Mouse (Mus musculus) midbrain, embryonic 13.5 days (tissue): Measurements from ENCODE around the gene Nxn. TPM values are rescaled to one million over a fixed set of nuclear protein-coding genes. Genes with fewer than 3 reads are reported as not detected.
A peak's percentile ranks its signal among the peaks of the same experiment; 100 is the strongest.

Experiments used
- ATAC-seq: fragments of 200-750 bp; cut with Nextera tagmentation; 2 replicates; pipeline ENCODE4 v1.8.0; 2017; ENCODE audit warnings: mild to moderate bottlenecking, moderate TSS enrichment, moderate library complexity
- H3K27ac ChIP-seq: fragments of 300-500 bp; sonication (generic); 2 replicates; pipeline ENCODE4 v1.5.1; 2015; ENCODE audit warnings: inconsistent platforms, mild to moderate bottlenecking, moderate library complexity
- H3K27me3 ChIP-seq: fragments of 300-500 bp; sonication (generic); 2 replicates; pipeline ENCODE4 v1.6.1; 2015; ENCODE audit warnings: mild to moderate bottlenecking, inconsistent platforms
- H3K36me3 ChIP-seq: fragments of 300-500 bp; sonication (generic); 2 replicates; pipeline ENCODE4 v1.6.1; 2015; ENCODE audit warnings: mild to moderate bottlenecking, inconsistent platforms
- H3K4me1 ChIP-seq: fragments of 300-500 bp; sonication (generic); replicated peaks from 2 replicates; pipeline ENCODE4 v1.6.1; 2015; ENCODE audit warnings: inconsistent platforms
- H3K4me2 ChIP-seq: fragments of 300-500 bp; sonication (generic); replicated peaks from 2 replicates; pipeline ENCODE4 v1.6.1; 2015; ENCODE audit warnings: moderate library complexity, mild to moderate bottlenecking, inconsistent platforms
- H3K4me3 ChIP-seq: fragments of 300-500 bp; sonication (generic); replicated peaks from 2 replicates; pipeline ENCODE4 v1.5.1; 2015; ENCODE audit warnings: mild to moderate bottlenecking, inconsistent platforms
- H3K9ac ChIP-seq: fragments of 300-500 bp; sonication (generic); replicated peaks from 2 replicates; pipeline ENCODE4 v1.6.1; 2015; ENCODE audit warnings: mild to moderate bottlenecking, inconsistent platforms
- H3K9me3 ChIP-seq: fragments of 300-500 bp; sonication (generic); 2 replicates; pipeline ENCODE4 v1.6.1; 2016; ENCODE audit warnings: mild to moderate bottlenecking, inconsistent platforms
- WGBS: fragments of 180-500 bp; shearing (Covaris S2); methylation state at CpG from one replicate; pipeline ENCODE4 v1.1.7; 2015; 5-methylcytosine and 5-hydroxymethylcytosine counted together
- polyA plus RNA-seq: library from polyadenylated mRNA; unstranded; fragments of >200 nt; fragmentation: Nextera tagmentation; extraction: Ambion mirVana; gene quantifications from 2 replicates; pipeline ENCODE4 v1.2.1, GENCODE M21; 2015

Gene Nxn
- polyA plus RNA-seq, 1 experiment from 2014 or later = 34.3 TPM

DNA sequence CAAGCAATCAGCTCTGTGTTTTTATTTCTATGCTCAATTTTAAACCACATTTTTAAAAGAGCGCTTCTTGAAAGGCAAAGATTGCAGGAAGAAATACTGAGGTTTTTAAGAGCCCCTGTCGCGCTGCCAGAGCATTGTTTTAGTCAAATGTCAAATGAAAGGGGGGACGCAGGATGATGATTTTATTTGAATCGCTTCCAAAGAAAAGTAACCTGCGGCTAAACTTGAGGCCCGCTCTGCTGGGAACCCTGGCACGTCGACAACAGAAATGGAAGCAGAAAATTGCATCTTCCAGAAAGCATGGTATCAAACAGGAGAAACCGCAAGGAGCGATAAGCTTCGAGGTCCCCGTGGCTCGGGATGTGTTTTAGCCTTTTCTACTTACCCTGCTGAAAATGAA, 57.8 kb downstream of the Nxn start:
- H3K27me3 ChIP-seq = no peaks in the 10 kb centered on the region
- H3K4me2 ChIP-seq = no peak overlapping the region
- H3K9ac ChIP-seq = no peak overlapping the region
- 0 out of 2 replicates have a peak, but pooled peaks cover 14% of the 10 kb centered on the region for H3K4me1 ChIP-seq
- no peaks in the 10 kb centered on the region for H3K36me3 ChIP-seq
- no peaks in the 10 kb centered on the region for H3K9me3 ChIP-seq
- WGBS = 68% methylated on average over 14 of the region's 14 CpGs
- peak overlapping the region; percentile 11; the same call in 1 of the 2 replicates for H3K27ac ChIP-seq
- no peak for ATAC-seq
- H3K4me3 ChIP-seq = no peak overlapping the region

DNA sequence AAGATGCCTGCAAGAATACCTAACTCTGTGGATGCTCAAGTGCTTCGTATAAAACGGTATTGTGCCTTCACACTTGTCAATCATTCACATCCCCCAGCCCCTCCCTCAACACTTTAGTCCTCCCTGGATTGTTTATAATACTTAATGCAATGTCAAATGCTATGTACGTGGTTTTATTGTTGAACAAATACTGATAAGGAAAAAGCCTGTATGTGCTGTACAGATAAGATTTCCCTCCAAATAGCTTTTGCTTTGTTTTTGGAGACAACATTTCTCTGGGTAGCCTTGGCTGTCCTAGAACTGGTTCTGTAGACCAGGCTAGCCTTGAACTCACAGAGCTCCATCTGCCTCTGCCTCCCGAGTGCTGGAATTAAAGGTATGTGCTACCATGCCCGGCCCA, 59.1 kb downstream of the Nxn start:
- H3K9me3 ChIP-seq = no peaks in the 10 kb centered on the region
- no peak for ATAC-seq
- H3K36me3 ChIP-seq = no peaks in the 10 kb centered on the region
- no peak overlapping the region for H3K9ac ChIP-seq
- no peak overlapping the region for H3K4me3 ChIP-seq
- peaks cover 20% of the 10 kb centered on the region; the same call in 1 of the 2 replicates for H3K4me1 ChIP-seq
- H3K27me3 ChIP-seq = no peaks in the 10 kb centered on the region
- no peak overlapping the region for H3K27ac ChIP-seq
- H3K4me2 ChIP-seq = no peak overlapping the region
- 79% methylated on average over 5 of the region's 5 CpGs for WGBS

DNA sequence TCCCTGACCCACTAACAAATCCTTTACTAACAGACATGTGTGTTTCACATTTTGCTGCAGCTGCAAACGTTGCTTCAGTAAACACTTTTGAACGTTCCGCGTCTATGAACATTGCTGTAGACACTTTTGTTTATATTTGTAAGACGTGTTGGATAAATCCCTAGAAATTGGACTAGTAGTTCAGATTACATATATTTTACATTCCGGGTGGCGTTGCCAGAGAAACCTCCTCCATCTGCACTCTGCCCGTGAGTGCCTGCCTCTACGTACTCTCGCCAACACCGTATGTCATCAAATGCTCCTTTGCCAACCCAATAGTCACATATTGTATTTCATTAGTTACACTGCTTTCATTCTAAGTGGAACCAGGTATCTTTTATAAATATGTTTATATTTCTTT, 59.8 kb downstream of the Nxn start:
- ATAC-seq = no peak
- H3K27ac ChIP-seq = no peak overlapping the region
- 81% methylated on average over 11 of the region's 11 CpGs for WGBS
- H3K4me3 ChIP-seq = no peak overlapping the region
- no peak overlapping the region for H3K4me2 ChIP-seq
- H3K9ac ChIP-seq = no peak overlapping the region
- H3K27me3 ChIP-seq = no peaks in the 10 kb centered on the region
- no peaks in the 10 kb centered on the region for H3K36me3 ChIP-seq
- H3K4me1 ChIP-seq = peaks cover 22% of the 10 kb centered on the region; the same call in 1 of the 2 replicates
- H3K9me3 ChIP-seq = no peaks in the 10 kb centered on the region

DNA sequence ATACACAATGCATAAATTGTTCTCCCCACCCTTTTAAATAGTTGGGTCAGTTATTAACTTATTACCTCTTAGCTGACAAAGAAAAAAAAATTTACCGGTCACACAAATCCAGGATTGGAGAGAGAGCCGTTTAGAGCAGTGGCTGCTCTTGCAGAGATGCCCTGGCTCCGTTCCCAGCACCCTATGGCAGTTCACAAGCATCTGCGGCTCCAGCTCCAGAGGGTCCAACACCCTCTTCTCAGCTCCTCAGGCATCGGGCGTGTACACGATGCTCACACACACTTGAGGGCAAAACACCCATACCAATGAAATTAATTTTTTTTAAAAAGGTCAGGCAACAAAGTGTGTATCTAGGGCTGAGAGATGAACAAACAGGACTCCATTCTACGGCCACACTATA, 60.3 kb downstream of the Nxn start:
- Histone ChIP-seq H3K9ac (no peak overlapping the region), H3K27me3 (no peaks in the 10 kb centered on the region), H3K4me3 (no peak overlapping the region), H3K36me3 (no peaks in the 10 kb centered on the region), H3K9me3 (no peaks in the 10 kb centered on the region), H3K27ac (no peak overlapping the region), H3K4me1 (peaks cover 20% of the 10 kb centered on the region; the same call in 1 of the 2 replicates), H3K4me2 (no peak overlapping the region)
- no peak for ATAC-seq
- 92% methylated on average over 8 of the region's 8 CpGs for WGBS

DNA sequence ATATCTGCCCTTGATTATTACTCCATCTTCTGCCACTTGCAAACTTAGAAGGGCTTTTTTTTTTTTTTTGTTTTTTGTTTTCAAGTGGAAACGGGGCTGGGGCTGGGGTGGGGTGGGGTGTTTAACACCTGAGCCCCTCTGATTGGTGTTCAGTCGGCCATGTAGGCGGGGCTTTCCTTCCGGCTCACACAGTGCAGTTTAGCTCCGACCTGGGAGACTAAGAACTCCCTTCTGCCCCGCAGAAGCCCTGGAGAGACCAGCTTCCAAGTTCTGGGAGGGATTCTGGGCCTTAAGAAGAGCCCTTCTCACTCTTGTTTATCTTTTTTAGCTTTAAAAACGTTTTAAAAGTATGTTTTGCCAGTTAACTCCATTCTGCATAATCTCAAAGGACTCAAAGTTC, 61.2 kb downstream of the Nxn start:
- 10% methylated on average over 7 of the region's 7 CpGs for WGBS
- H3K9me3 ChIP-seq = no peaks in the 10 kb centered on the region
- peaks cover 12% of the 10 kb centered on the region; the same call in 1 of the 2 replicates for H3K4me1 ChIP-seq
- no peaks in the 10 kb centered on the region for H3K27me3 ChIP-seq
- no peaks in the 10 kb centered on the region for H3K36me3 ChIP-seq
- no peak overlapping the region for H3K27ac ChIP-seq
- ATAC-seq = no peak
- no peak overlapping the region for H3K4me2 ChIP-seq
- no peak overlapping the region for H3K9ac ChIP-seq
- H3K4me3 ChIP-seq = no peak overlapping the region

DNA sequence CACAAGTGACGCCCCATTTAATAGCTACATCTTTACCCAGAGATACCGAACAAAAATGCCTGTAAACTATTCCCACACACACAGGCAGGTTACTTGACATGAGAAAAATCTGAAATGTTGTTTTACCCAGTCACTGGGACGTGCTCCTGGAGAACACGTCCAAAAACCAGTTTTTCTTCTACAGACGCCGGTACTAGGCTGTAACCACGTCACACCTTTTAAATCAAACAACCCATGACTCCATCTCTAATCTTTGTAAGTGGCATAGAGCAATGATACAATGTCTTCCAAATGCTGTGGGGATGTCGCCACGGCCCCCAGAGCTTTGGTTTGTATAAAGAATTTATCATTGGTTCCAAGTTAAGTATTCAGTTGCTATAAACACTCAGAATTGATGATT, 61.7 kb downstream of the Nxn start:
- ATAC-seq = no peak
- Histone ChIP-seq H3K9me3 (no peaks in the 10 kb centered on the region), H3K4me2 (no peak overlapping the region), H3K36me3 (no peaks in the 10 kb centered on the region), H3K9ac (no peak overlapping the region), H3K4me1 (peaks cover 17% of the 10 kb centered on the region; the same call in 1 of the 2 replicates), H3K4me3 (no peak overlapping the region), H3K27ac (no peak overlapping the region), H3K27me3 (no peaks in the 10 kb centered on the region)
- 90% methylated on average over 9 of the region's 9 CpGs for whole genome bisulfite sequencing

DNA sequence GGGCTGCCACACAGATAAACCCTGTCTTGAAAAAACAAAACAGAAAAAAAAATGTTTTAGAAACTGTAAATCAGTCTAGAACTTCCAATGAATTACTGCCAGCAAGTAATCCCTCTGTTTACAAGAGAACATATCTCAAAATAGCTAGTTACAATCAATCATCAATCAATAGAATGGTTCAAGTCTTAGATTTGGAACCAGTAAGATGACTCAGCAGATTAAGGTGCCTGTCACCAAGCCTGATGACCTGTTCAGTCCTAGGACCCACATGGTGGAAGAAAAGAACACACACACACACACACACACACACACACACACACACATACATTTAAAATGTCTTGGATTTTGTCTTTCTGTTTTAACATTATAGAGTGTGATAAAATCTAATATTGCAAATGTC, 62.7 kb downstream of the Nxn start:
- H3K27me3 ChIP-seq = no peaks in the 10 kb centered on the region
- no peak overlapping the region for H3K4me3 ChIP-seq
- H3K4me1 ChIP-seq = peaks cover 12% of the 10 kb centered on the region; the same call in 1 of the 2 replicates
- no peak overlapping the region for H3K9ac ChIP-seq
- no peak for ATAC-seq
- H3K36me3 ChIP-seq = no peaks in the 10 kb centered on the region
- H3K4me2 ChIP-seq = no peak overlapping the region
- H3K9me3 ChIP-seq = no peaks in the 10 kb centered on the region
- H3K27ac ChIP-seq = no peak overlapping the region

DNA sequence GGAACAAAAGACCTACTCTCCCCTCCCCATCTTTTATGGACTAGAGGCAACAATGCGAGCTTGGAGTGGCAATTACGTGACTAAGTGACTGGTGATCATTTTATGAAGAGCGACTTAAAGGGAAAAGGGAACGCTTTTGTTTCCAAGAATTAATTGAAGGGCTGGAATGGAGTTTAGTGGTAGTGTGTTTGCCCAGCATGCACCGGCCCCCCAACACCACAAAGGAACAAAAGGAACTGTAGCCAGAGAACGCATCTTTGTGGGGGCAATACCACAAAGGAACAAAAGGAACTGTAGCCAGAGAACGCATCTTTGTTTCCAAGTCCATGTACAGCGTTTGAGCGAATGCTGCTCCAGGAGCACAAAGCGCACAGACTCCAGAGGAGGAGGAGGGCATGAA, 64.0 kb downstream of the Nxn start:
- Histone ChIP-seq H3K36me3 (no peaks in the 10 kb centered on the region), H3K27me3 (no peaks in the 10 kb centered on the region), H3K27ac (peak overlapping the region; percentile 21; the same call in 1 of the 2 replicates), H3K4me2 (no peak overlapping the region), H3K4me1 (peaks cover 12% of the 10 kb centered on the region; the same call in 1 of the 2 replicates), H3K9me3 (no peaks in the 10 kb centered on the region), H3K9ac (no peak overlapping the region), H3K4me3 (no peak overlapping the region)
- ATAC-seq = no peak
- 40% methylated on average over 10 of the region's 10 CpGs for WGBS

DNA sequence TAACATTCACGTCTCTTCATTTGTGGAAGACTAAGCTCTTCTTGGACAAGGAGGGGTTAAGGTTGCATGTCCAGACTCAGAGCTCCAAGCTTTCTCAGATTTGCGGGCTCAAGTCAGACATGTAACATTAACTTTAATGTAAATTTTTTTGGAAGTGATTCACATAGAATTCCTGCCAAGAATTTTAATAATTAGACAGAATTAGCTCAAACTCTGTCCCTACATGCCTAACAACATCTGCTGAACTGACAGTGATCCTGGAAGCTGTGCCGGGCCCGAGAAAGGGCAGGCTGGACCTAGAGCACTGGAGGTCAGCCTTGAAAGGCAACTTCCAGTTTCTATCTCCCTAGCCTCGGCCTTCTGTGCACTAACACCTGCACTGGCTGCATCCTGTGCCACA, 66.7 kb downstream of the Nxn start:
- Histone ChIP-seq H3K4me1 (peaks cover 31% of the 10 kb centered on the region), H3K9ac (no peak overlapping the region), H3K4me3 (no peak overlapping the region), H3K4me2 (no peak overlapping the region), H3K27me3 (no peaks in the 10 kb centered on the region), H3K36me3 (no peaks in the 10 kb centered on the region), H3K27ac (no peak overlapping the region), H3K9me3 (no peaks in the 10 kb centered on the region)
- WGBS = 82% methylated on average over 5 of the region's 5 CpGs
- no peak for ATAC-seq

DNA sequence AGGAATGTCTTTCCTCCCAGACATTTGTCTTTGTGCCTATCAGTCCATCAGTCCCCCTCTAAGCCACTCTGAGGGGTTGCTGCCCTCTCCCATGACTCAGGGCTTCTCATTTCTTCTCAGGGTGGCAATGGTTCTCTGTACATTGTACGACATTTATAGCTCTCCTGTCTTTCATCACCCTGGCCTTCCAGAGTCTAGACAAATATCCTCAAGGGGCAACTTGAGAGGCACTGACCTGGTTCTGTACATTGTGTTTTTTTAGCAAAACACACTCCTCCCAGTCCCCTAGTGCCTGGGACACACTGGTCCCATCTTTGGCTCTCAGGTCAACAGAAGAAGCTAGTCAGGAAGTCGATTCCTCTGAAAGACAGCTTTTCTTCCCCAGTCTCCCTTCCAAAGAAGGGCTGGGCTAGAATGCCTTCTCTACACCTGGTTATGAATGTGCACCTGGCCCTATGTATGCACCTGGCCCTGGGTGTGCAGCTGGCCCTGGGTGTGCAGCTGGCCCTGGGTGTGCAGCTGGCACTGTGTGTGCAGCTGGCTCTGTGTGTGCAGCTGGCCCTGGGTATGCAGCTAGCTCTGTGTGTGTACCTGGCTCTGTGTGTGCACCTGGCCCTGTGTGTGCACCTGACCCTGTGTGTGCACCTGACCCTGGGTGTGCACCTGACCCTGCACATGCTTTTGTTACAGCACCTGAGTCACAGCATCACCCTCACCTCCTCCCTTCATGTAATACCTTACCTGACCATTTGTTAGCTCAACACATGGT, 70.2 kb downstream of the Nxn start:
- Histone ChIP-seq H3K4me2 (no peak overlapping the region), H3K9me3 (no peaks in the 10 kb centered on the region), H3K4me3 (no peak overlapping the region), H3K4me1 (peaks cover 51% of the 10 kb centered on the region), H3K27ac (no peak overlapping the region), H3K27me3 (no peaks in the 10 kb centered on the region), H3K9ac (no peak overlapping the region), H3K36me3 (no peaks in the 10 kb centered on the region)
- 86% methylated on average over 2 of the region's 2 CpGs for whole genome bisulfite sequencing
- ATAC-seq = no peak

DNA sequence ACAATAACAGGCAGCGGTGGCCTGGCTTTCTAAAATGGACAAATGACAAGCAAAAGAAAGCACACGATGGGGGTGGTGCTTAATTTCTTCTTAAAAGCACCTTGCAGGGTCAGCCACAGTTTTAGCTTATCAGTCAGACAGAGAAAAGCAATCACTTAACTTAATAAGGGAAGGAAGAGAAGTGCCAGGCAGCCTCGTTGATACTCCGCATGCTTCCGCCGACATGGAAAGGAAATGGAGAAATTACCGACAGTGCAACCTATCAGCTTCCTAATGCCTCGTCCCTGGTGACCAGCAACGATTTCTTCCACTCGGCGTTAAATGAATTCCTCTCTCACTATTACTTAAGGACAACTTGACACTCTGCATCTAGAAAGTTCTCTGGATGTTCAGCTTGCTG, 70.9 kb downstream of the Nxn start:
- no peak overlapping the region for H3K27ac ChIP-seq
- H3K4me1 ChIP-seq = peaks cover 51% of the 10 kb centered on the region
- ATAC-seq = no peak
- H3K9me3 ChIP-seq = no peaks in the 10 kb centered on the region
- H3K27me3 ChIP-seq = no peaks in the 10 kb centered on the region
- no peak overlapping the region for H3K4me3 ChIP-seq
- no peak overlapping the region for H3K4me2 ChIP-seq
- H3K9ac ChIP-seq = 0 out of 2 replicates have a peak overlapping the region, but pooled peaks have one; percentile 10
- H3K36me3 ChIP-seq = no peaks in the 10 kb centered on the region
- 58% methylated on average over 11 of the region's 11 CpGs for WGBS

DNA sequence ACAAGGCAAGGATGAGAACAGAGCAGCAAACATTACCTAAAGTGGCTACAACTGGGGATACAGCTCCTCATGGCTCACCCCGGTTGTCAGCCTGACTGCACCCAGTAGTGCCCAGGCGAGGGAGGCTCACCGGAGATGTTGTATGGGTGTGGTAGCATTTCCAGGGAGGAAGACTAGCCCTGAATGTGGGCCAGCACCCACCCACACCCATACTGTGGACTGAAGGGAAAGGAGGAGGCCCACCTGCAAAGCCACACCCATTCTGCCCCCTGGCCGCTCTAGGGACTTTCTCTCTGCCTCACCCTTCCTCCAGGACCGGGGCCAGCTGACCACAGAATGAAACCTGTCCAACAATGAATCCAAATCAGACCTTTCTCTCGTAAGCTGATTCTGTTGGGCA, 72.3 kb downstream of the Nxn start:
- ATAC-seq = no peak
- no peaks in the 10 kb centered on the region for H3K27me3 ChIP-seq
- H3K4me3 ChIP-seq = no peak overlapping the region
- H3K4me1 ChIP-seq = peaks cover 50% of the 10 kb centered on the region
- WGBS = 88% methylated on average over 6 of the region's 6 CpGs
- no peaks in the 10 kb centered on the region for H3K9me3 ChIP-seq
- no peak overlapping the region for H3K4me2 ChIP-seq
- H3K27ac ChIP-seq = no peak overlapping the region
- no peaks in the 10 kb centered on the region for H3K36me3 ChIP-seq
- no peak overlapping the region for H3K9ac ChIP-seq

DNA sequence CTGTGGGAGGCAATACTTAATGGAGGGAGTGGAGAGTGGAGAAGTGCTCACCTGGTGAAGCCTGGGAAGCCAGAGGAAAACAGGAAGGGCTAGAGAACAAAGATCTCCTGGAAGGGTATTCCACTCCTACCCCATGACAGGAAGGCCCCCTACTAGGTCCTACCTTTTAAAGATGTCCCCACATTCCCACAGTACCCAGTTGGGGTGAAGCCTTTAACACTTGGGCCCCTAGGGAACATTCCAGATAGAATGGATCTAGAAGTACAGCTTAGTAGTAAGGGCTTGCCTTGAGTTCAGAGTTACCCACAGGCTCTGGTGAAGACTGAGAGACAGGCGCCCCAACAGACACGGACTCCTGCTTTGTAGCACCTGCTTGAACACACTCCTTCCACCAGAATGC, 72.9 kb downstream of the Nxn start:
- H3K36me3 ChIP-seq = no peaks in the 10 kb centered on the region
- no peaks in the 10 kb centered on the region for H3K27me3 ChIP-seq
- H3K4me2 ChIP-seq = no peak overlapping the region
- no peak overlapping the region for H3K27ac ChIP-seq
- WGBS = 96% methylated on average over 2 of the region's 2 CpGs
- ATAC-seq = no peak
- H3K9me3 ChIP-seq = no peaks in the 10 kb centered on the region
- H3K4me3 ChIP-seq = no peak overlapping the region
- H3K9ac ChIP-seq = no peak overlapping the region
- peaks cover 50% of the 10 kb centered on the region for H3K4me1 ChIP-seq
